Comparison of ENCODE assay signal across 7 mouse cellular contexts in the genomic region with DNA sequence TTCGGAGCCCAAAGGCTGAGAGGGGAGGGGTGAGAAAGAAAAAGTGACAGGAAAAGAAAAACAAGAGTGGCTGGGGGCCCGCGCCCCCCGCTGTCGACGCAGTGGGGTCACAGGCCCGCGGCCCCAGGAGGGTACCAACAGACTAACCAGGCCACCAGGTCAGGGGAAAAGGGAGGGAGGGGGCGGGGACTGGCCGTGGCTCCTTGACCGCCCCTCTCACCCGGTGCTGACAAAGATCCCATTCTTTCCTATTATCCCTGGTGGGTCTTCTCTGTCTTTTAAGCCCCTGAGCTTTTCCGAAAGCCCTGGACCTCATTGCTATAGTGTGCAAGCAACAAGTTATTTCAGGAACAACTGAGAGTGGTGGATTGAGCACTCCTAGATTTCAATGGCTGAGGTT. TPM values are rescaled to one million over a fixed set of nuclear protein-coding genes. Genes with fewer than 3 reads are reported as not detected.
DNase-seq lines count a peak whose midpoint lies in the region; ATAC-seq lines count a peak whose summit lies in the region.

No protein-coding gene starts in this region.

- peak overlapping the region; percentile 70 for H3K4me2 ChIP-seq in lung, embryonic 16.5 days (ENCODE audit: low read depth, low read length)
- H3K4me2 ChIP-seq in forebrain, embryonic 11.5 days (ENCODE audit: low read depth, low read length, severe bottlenecking), result peak overlapping the region; percentile 50
- peak overlapping the region; percentile 54 for H3K4me2 ChIP-seq in limb, embryonic 11.5 days (ENCODE audit: low read depth, severe bottlenecking)
- peak overlapping the region; percentile 47 for H3K4me2 ChIP-seq in stomach, embryonic 14.5 days (replicated peaks; ENCODE audit: low read depth, low read length)

- no peaks in the 10 kb centered on the region for H3K36me3 ChIP-seq in lung, embryonic 16.5 days (ENCODE audit: control insufficient read depth, insufficient read depth, low read length)
- no peaks in the 10 kb centered on the region for H3K36me3 ChIP-seq in forebrain, embryonic 11.5 days (ENCODE audit: control insufficient read depth, insufficient read depth, low read length)
- H3K36me3 ChIP-seq in limb, embryonic 11.5 days (ENCODE audit: control insufficient read depth, insufficient read depth, low read length), result no peaks in the 10 kb centered on the region
- no peaks in the 10 kb centered on the region for H3K36me3 ChIP-seq in stomach, embryonic 14.5 days (ENCODE audit: control insufficient read depth, insufficient read depth, low read length)

- H3K4me1 ChIP-seq in lung, embryonic 16.5 days (replicated peaks; ENCODE audit: control insufficient read depth, insufficient read depth, low read length), result no peaks in the 10 kb centered on the region
- H3K4me1 ChIP-seq in forebrain, embryonic 11.5 days (replicated peaks; ENCODE audit: control insufficient read depth, insufficient read depth, low read length), result no peaks in the 10 kb centered on the region
- H3K4me1 ChIP-seq in limb, embryonic 11.5 days (ENCODE audit: control insufficient read depth, insufficient read depth, low read length), result no peaks in the 10 kb centered on the region
- H3K4me1 ChIP-seq in stomach, embryonic 14.5 days (ENCODE audit: control insufficient read depth, insufficient read depth, low read length), result no peaks in the 10 kb centered on the region

- H3K27me3 ChIP-seq in lung, embryonic 16.5 days (ENCODE audit: control insufficient read depth, insufficient read depth, low read depth, low read length), result peaks cover 3% of the 10 kb centered on the region; the same call in 1 of the 2 replicates
- peaks cover 3% of the 10 kb centered on the region; the same call in 1 of the 2 replicates for H3K27me3 ChIP-seq in forebrain, embryonic 11.5 days (ENCODE audit: control insufficient read depth, insufficient read depth, low read length)
- H3K27me3 ChIP-seq in limb, embryonic 11.5 days (ENCODE audit: control insufficient read depth, insufficient read depth, low read length), result no peaks in the 10 kb centered on the region
- no peaks in the 10 kb centered on the region for H3K27me3 ChIP-seq in stomach, embryonic 14.5 days (ENCODE audit: control insufficient read depth, insufficient read depth, low read length)

- peak overlapping the region; percentile 51 for H3K4me3 ChIP-seq in lung, embryonic 16.5 days (ENCODE audit: low read length)
- peak overlapping the region; percentile 36 for H3K4me3 ChIP-seq in forebrain, embryonic 11.5 days (ENCODE audit: low read depth, low read length)
- H3K4me3 ChIP-seq in limb, embryonic 11.5 days (ENCODE audit: low read depth, low read length), result peak overlapping the region; percentile 36
- H3K4me3 ChIP-seq in stomach, embryonic 14.5 days (ENCODE audit: low read depth, low read length), result peak overlapping the region; percentile 36

- no peak; the same call in 1 of the 2 replicates for ATAC-seq in lung, embryonic 16.5 days (ENCODE audit: low read depth)
- ATAC-seq in forebrain, embryonic 11.5 days (replicated peaks; ENCODE audit: low FRiP score), result peak; percentile 65; the same call in 1 of the 2 replicates
- peak; percentile 69 for ATAC-seq in limb, embryonic 11.5 days (ENCODE audit: insufficient number of reproducible peaks, low FRiP score, low TSS enrichment, low read depth)
- ATAC-seq in stomach, embryonic 14.5 days (ENCODE audit: insufficient number of reproducible peaks, insufficient read depth, low FRiP score, low read depth), result peak; percentile 58; the same call in 1 of the 2 replicates

- no peak for DNase-seq in lung, postnatal 14 days
- DNase-seq in forebrain, embryonic 11.5 days (ENCODE audit: low spot score), result no peak
- DNase-seq in limb, embryonic 11.5 days (ENCODE audit: low spot score), result no peak
- DNase-seq in thymus, adult 18-20 months, result no peak
- no peak for DNase-seq in right cerebral cortex, postnatal 25 days

- WGBS in lung, embryonic 16.5 days, result 27% methylated on average over 7 of the region's 13 CpGs
- 12% methylated on average over 13 of the region's 13 CpGs for WGBS in forebrain, embryonic 11.5 days
- 15% methylated on average over 11 of the region's 13 CpGs for WGBS in limb, embryonic 11.5 days
- WGBS in stomach, embryonic 14.5 days, result 21% methylated on average over 10 of the region's 13 CpGs

- peak overlapping the region; percentile 49 for H3K9ac ChIP-seq in lung, embryonic 16.5 days (ENCODE audit: low read length)
- H3K9ac ChIP-seq in forebrain, embryonic 11.5 days (ENCODE audit: low read length), result peak overlapping the region; percentile 45; the same call in 1 of the 2 replicates
- H3K9ac ChIP-seq in limb, embryonic 11.5 days (ENCODE audit: low read length), result peak overlapping the region; percentile 37
- no peak overlapping the region for H3K9ac ChIP-seq in stomach, embryonic 14.5 days (replicated peaks; ENCODE audit: low read depth, low read length)

- H3K9me3 ChIP-seq in lung, embryonic 16.5 days (ENCODE audit: control insufficient read depth, low read length), result no peaks in the 10 kb centered on the region
- no peaks in the 10 kb centered on the region for H3K9me3 ChIP-seq in forebrain, embryonic 11.5 days (ENCODE audit: control insufficient read depth, low read length)
- no peaks in the 10 kb centered on the region for H3K9me3 ChIP-seq in limb, embryonic 11.5 days (ENCODE audit: control insufficient read depth, low read length)
- H3K9me3 ChIP-seq in stomach, embryonic 14.5 days (ENCODE audit: control insufficient read depth, low read depth, low read length), result no peaks in the 10 kb centered on the region

- no peak overlapping the region for H3K27ac ChIP-seq in lung, embryonic 16.5 days (ENCODE audit: low read length)
- H3K27ac ChIP-seq in forebrain, embryonic 11.5 days (ENCODE audit: low read depth, low read length), result no peak overlapping the region
- H3K27ac ChIP-seq in limb, embryonic 11.5 days (replicated peaks; ENCODE audit: low read depth, low read length), result peak overlapping the region; percentile 14; the same call in 1 of the 2 replicates
- H3K27ac ChIP-seq in stomach, embryonic 14.5 days (ENCODE audit: low read length), result no peak overlapping the region

RNA-seq across cellular contexts. Expression of a gene that starts 0.5 kb away (rescaled TPM):
- polyA plus RNA-seq in lung, embryonic 16.5 days (2015; fragmentation: Nextera tagmentation; extraction: Ambion mirVana), result 2.8 and 3.1 TPM in 2 replicates
- polyA plus RNA-seq in forebrain, embryonic 11.5 days (2014; fragmentation: Nextera tagmentation; extraction: Ambion mirVana), result 39.3 and 43.7 TPM in 2 replicates
- 102 and 111 TPM in 2 replicates for polyA plus RNA-seq in limb, embryonic 11.5 days (2014; fragmentation: Nextera tagmentation; extraction: Ambion mirVana)
- 11.6 and 12.9 TPM in 2 replicates for polyA plus RNA-seq in stomach, embryonic 14.5 days (2014; fragmentation: Nextera tagmentation; extraction: Ambion mirVana)
